Mouse (Mus musculus) kidney, adult 2 months (tissue): Measurements from ENCODE around the gene Rac3. TPM values are rescaled to one million over a fixed set of nuclear protein-coding genes. Genes with fewer than 3 reads are reported as not detected.

Source experiments
- DNase-seq: peaks from one replicate; pipeline ENCODE4 v3.0.0; 2021
- H3K27ac ChIP-seq: fragments of 200-500 bp; 2 replicates; pipeline ENCODE4 v1.5.1; 2012; ENCODE audit warnings: low read depth, low read length, control low read depth, inconsistent platforms; ENCODE audit not compliant: insufficient read depth
- H3K27me3 ChIP-seq: fragments of 200-500 bp; replicated peaks from 2 replicates; pipeline ENCODE4 v1.6.1; 2012; ENCODE audit warnings: mild to moderate bottlenecking, moderate library complexity, low read length, inconsistent platforms; ENCODE audit not compliant: control insufficient read depth, insufficient read depth
- H3K36me3 ChIP-seq: fragments of 200-500 bp; 2 replicates; pipeline ENCODE4 v1.6.1; 2012; ENCODE audit warnings: mild to moderate bottlenecking, moderate library complexity, low read length, inconsistent platforms; ENCODE audit not compliant: control insufficient read depth, insufficient read depth
- H3K4me1 ChIP-seq: fragments of 200-500 bp; 2 replicates; pipeline ENCODE4 v1.6.1; 2011; ENCODE audit warnings: low read length; ENCODE audit not compliant: control insufficient read depth, insufficient read depth
- H3K4me3 ChIP-seq: fragments of 200-500 bp; 2 replicates; pipeline ENCODE4 v1.5.1; 2011; ENCODE audit warnings: mild to moderate bottlenecking, low read depth, low read length, control low read depth; ENCODE audit not compliant: insufficient read depth
- CTCF ChIP-seq: fragments of 200-500 bp; conservative IDR thresholded peaks from 2 replicates; pipeline ENCODE4 v1.5.1; 2011; ENCODE audit warnings: low read depth, mild to moderate bottlenecking, control low read depth, low read length, moderate library complexity, mixed read lengths; ENCODE audit not compliant: insufficient read depth, insufficient read length
- POLR2A ChIP-seq: fragments of 200-500 bp; IDR thresholded peaks from one replicate; pipeline ENCODE4 v1.6.1; 2011; ENCODE audit warnings: low read depth, low read length, control low read depth
- WGBS: fragments of 180-500 bp; shearing (Covaris S2); methylation state at CpG from one replicate; pipeline ENCODE4 v1.1.7; 2018; 5-methylcytosine and 5-hydroxymethylcytosine counted together
- polyA plus RNA-seq: library from polyadenylated mRNA; depleted of rRNA; stranded (reverse); fragments of >200 nt; gene quantifications from 2 replicates; pipeline ENCODE4 v1.2.3, GENCODE M21; 2012

Rac3 gene
- polyA plus RNA-seq, 1 experiment: 14.5 TPM

DNA sequence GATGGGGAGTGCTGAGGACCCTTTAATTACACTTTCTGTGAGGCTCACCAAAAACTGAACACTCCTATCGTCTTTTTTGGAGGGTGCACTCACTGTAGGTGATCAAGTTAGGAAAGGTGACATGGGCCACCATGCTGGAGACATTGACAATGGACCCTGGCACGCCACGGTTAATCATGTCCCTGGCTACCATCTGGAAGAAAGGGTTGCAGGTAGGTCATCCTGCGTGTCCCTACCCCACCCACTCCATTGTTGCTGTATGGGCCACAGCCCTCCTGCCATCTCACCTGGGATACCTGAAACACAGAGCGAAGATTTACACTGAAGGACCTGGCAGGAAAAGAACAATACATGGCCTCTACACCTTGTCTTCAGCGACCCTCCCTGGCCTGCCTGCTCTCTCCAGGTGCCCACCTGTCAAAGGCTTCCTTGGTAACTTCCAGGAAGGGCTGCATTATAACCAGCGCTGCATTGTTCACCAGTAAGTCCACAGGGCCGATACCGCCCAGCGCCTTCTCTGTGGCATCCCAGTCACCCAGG lies 9.1 kb downstream of the Rac3 start:
- no peak for DNase-seq
- Histone ChIP-seq H3K27me3 (no peaks in the 10 kb centered on the region), H3K4me3 (no peak overlapping the region), H3K27ac (no peak overlapping the region), H3K4me1 (peaks cover 8% of the 10 kb centered on the region; the same call in 1 of the 2 replicates), H3K36me3 (peaks cover 2% of the 10 kb centered on the region; the same call in 1 of the 2 replicates)
- 95% methylated on average over 10 of the region's 10 CpGs for WGBS
- no peak for TF ChIP-seq CTCF
- TF ChIP-seq POLR2A: no peak

DNA sequence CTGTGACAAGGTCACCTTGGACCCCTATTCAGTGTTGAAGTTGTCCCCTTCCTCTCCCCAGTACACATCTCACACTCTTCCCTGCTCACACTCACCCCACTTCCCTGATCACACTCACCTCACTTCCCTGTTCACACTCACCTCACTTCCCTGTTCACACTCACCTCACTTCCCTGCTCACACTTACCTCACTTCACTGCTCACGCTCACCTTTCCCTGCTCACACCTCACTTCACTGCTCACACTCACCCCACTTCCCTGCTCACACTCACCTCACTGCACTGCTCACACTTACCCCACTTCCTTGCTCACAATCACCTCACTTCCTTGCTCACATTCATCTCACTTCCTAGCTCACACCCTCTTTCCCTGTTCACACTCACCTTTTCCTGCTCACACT lies 10.1 kb downstream of the Rac3 start:
- peaks cover 8% of the 10 kb centered on the region; the same call in 1 of the 2 replicates for H3K4me1 ChIP-seq
- TF ChIP-seq POLR2A (no peak), CTCF (no peak)
- H3K27me3 ChIP-seq: no peaks in the 10 kb centered on the region
- H3K27ac ChIP-seq: no peak overlapping the region
- no peak for DNase-seq
- whole genome bisulfite sequencing: 100% methylated on average over 1 of the region's 1 CpGs
- no peak overlapping the region for H3K4me3 ChIP-seq
- H3K36me3 ChIP-seq: no peaks in the 10 kb centered on the region

DNA sequence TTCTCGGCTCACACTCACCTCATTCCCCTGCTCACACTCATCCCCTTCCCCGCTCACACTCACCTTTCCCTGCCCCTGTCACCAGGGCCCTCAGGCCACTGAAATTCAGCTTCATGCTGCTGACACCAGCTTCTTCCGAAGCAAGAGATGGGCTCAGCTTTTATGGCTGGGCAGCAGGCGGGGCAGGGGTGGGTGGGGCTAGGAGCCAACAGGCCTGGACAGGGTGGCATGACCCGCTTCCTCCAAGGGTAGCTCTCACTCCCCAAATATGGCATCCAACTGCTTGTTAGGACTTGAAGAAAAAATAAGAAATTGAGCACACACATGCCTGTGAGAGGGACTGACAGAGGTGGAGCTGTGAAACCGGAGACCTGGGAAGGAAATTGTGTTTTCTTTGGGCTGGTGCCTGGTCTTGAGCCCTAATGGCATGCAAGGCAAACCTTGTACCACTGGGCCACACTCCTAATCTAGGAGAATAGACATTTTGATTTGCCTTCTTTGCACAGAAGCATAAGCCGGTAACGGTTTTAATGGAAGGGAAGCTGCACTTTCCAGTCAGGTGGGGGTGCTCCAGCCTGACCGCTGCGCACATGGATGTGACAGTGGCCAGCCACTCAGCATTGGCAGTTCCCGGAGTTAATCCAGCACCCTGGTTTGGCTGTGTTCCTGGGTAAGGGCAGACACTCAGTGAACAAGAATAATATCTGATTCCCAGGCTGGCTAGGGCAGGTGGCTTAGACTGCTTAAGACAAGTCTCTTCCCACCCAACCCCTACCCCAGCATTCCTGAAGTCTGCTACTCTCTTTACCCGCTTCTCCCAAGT lies 10.8 kb downstream of the Rac3 start, which contains the start of gene Cbr2:
Gene Cbr2, minus strand, starts transcription at position 257 of the 823 bp plus-strand sequence.
- H3K4me3 ChIP-seq: no peak within 1 kb of the TSS
- WGBS: 55% methylated on average over 12 of the region's 12 CpGs
- peak; percentile 65 for DNase-seq

DNA sequence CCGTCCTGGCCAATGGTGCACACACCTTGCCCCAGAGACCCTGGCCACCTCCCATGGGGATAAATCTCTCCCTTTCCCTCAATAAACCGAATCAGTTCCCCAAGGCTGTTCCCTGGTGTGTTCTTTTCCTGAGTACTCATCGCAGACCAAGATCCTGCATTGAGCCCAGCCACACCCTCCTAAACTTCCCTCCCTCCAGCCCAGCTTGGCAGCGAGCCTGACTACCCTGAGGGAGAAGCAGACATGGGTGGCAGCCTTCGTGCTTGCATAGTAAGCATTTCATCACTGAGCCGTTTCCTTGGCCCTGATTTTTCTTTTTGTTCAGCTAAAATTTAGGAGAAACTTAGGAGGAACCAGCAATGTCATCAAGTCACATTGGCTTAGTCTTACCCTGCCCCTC lies 12.3 kb downstream of the Rac3 start:
- Histone ChIP-seq H3K36me3 (no peaks in the 10 kb centered on the region), H3K27me3 (no peaks in the 10 kb centered on the region), H3K4me3 (no peak overlapping the region), H3K27ac (no peak overlapping the region), H3K4me1 (peaks cover 8% of the 10 kb centered on the region; the same call in 1 of the 2 replicates)
- WGBS: 20% methylated on average over 6 of the region's 6 CpGs
- TF ChIP-seq POLR2A: no peak
- no peak for TF ChIP-seq CTCF
- DNase-seq: peak; percentile 76

More for the DNA sequence above, 10.8 kb downstream of the Rac3 start, which contains the start of gene Cbr2:
- H3K4me1 ChIP-seq: peaks cover 8% of the 10 kb centered on the region; the same call in 1 of the 2 replicates
- H3K27ac ChIP-seq: no peak within 1 kb of the TSS
- H3K27me3 ChIP-seq: no peaks in the 10 kb centered on the region
- TF ChIP-seq CTCF: no peak
- TF ChIP-seq POLR2A: no peak
- H3K36me3 ChIP-seq: no peaks in the 10 kb centered on the region

DNA sequence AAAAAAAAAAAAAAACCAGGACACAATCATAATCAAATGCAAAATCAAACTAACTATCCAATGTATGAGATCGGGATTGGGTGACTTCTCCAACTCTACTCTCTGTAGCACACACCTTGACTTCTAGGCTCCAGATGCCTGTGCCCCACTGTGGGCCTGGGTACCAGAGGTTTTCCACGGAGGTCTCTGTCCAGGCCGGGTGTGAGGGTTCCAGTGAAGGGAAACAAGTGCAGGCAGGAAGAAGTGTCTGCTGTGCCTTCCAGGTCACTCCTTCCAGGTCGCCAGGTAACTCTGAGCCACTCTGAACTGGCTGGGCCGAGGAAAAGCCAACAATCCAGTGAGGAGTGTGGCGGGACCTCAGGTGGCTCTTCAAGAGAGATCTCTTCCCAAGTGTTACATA lies 15.2 kb downstream of the Rac3 start:
- Histone ChIP-seq H3K27ac (no peak overlapping the region), H3K4me3 (no peak overlapping the region), H3K4me1 (peaks cover 8% of the 10 kb centered on the region; the same call in 1 of the 2 replicates), H3K36me3 (no peaks in the 10 kb centered on the region), H3K27me3 (no peaks in the 10 kb centered on the region)
- DNase-seq: no peak
- 79% methylated on average over 6 of the region's 6 CpGs for WGBS
- TF ChIP-seq CTCF (no peak), POLR2A (no peak)

DNA sequence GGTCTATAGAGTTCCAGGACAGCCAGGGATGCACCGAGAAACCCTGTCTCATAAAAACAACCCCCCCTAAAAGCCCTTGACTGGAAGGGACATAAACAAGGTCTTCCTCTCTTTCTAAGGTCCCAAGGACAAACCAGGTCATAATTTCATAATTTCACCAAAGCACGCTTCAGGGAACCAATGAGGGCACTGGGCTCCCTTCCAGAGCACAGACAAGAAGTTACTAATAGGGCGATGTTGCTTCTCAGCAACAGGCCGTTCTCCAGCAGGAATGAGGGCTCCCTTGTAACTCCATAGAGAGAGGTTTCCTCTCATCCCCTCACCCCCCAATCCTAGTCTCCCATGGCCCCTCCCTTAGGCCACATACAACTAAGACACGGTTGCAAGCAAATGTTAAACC lies 19.7 kb downstream of the Rac3 start:
- H3K27ac ChIP-seq: no peak overlapping the region
- 91% methylated on average over 5 of the region's 5 CpGs for WGBS
- H3K27me3 ChIP-seq: no peaks in the 10 kb centered on the region
- TF ChIP-seq POLR2A (no peak), CTCF (no peak)
- no peaks in the 10 kb centered on the region for H3K4me1 ChIP-seq
- H3K36me3 ChIP-seq: no peaks in the 10 kb centered on the region
- no peak for DNase-seq
- H3K4me3 ChIP-seq: no peak overlapping the region

DNA sequence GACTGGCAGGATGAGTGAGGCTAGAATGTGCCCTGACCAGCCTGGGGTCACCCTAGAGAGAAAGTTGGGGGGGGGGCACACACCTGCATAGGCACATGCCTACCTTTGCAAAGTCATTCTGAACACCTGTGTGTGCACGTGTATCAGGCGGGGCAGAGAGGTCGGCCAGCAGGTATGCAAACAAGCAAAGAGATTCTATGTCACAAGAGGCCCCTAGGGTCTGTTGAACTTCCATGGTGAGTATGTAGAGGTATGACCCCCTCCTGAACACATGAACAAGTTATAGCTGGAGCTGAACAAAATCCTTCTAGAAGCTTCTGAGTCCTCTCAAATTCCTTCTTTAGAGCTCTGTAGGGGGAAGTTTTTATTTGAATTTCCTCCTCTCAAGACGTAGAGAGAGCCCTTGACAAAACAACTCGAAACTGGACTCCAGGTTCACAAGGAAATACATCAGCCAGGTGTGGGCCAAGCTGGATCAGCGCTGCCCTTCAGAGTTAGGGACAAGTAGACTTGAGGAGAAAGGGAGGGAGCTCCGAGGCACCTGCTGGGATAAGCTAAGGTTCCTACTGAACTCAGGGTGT lies 22.9 kb downstream of the Rac3 start:
- 0 out of 2 replicates have a peak, but pooled peaks cover 4% of the 10 kb centered on the region for H3K4me1 ChIP-seq
- no peaks in the 10 kb centered on the region for H3K27me3 ChIP-seq
- TF ChIP-seq CTCF (no peak), POLR2A (no peak)
- H3K4me3 ChIP-seq: no peak overlapping the region
- DNase-seq: no peak
- no peak overlapping the region for H3K27ac ChIP-seq
- H3K36me3 ChIP-seq: no peaks in the 10 kb centered on the region
- WGBS: 74% methylated on average over 7 of the region's 7 CpGs
